22 mouse cellular contexts compared by ENCODE assay signal in the genomic region with DNA sequence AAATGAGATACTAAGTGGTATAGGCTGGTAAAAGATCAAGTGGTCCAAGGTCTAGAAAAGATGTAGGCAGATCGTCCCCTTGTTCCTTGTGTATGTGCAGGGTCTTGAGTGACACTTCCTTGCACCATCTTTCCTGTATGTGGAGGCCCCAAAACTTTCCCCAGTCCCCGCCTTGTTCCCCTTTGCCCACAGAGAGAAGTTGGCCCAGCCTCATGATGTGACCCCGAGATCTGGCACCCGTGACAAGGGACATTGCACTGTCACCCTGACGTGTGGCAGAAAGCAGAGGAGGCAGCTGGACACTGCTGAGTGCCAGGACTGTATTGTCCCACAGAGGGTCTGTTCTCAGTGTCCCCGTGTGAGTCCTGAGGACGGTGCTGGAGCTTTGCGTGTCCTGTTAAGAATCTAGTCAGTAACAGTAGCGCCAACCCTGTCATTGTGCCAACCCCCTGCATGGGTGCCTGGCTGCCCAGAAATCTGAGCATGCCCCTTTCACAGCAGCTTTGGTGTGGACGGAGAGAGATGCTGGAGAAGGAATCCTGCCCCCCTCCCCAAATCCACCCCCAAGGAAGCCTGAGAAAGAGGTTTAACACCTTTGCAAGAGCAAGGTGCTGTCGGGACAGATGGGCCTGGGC. TPM values are rescaled to one million over a fixed set of nuclear protein-coding genes. Genes with fewer than 3 reads are reported as not detected.
A peak's percentile ranks its signal among the peaks of the same experiment; 100 is the strongest.
DNase-seq lines count a peak whose midpoint lies in the region; ATAC-seq and TF ChIP-seq lines count a peak whose summit lies in the region.
"Had no signal": no experiment of that assay in that cellular context is flagged by ENCODE, and none has a peak within 500 bp of the region (broad histone marks: within the 10 kb centered on the region; RNA-seq: fewer than 3 reads in every experiment).

No protein-coding gene starts in this region.

- H3K4me3 ChIP-seq in midbrain, postnatal 0 days (ENCODE audit: low read depth, low read length), result no peak overlapping the region
- H3K4me3 ChIP-seq in midbrain, embryonic 10.5 days, result no peak overlapping the region
- H3K4me3 ChIP-seq in lung, postnatal 0 days (ENCODE audit: low read depth, low read length), result no peak overlapping the region
- H3K4me3 ChIP-seq: embryonic facial prominence, embryonic 15.5 days; hindbrain, embryonic 12.5 days; intestine, embryonic 15.5 days; myocyte had no signal

- no peaks in the 10 kb centered on the region for H3K9me3 ChIP-seq in midbrain, postnatal 0 days (ENCODE audit: low read length)
- no peaks in the 10 kb centered on the region for H3K9me3 ChIP-seq in midbrain, embryonic 10.5 days (replicated peaks)
- H3K9me3 ChIP-seq in lung, postnatal 0 days (ENCODE audit: low read length), result no peaks in the 10 kb centered on the region
- H3K9me3 ChIP-seq: embryonic facial prominence, embryonic 15.5 days; hindbrain, embryonic 12.5 days; intestine, embryonic 15.5 days had no signal

- no peaks in the 10 kb centered on the region for H3K4me1 ChIP-seq in midbrain, postnatal 0 days (ENCODE audit: insufficient read depth, low read length)
- H3K4me1 ChIP-seq in midbrain, embryonic 10.5 days, result no peaks in the 10 kb centered on the region
- H3K4me1 ChIP-seq in lung, postnatal 0 days (ENCODE audit: insufficient read depth, low read depth, low read length), result no peaks in the 10 kb centered on the region
- H3K4me1 ChIP-seq: embryonic facial prominence, embryonic 15.5 days; hindbrain, embryonic 12.5 days; intestine, embryonic 15.5 days had no signal

- peak; percentile 29 to 53 for DNase-seq in cerebellum, postnatal 25 days
- no peak for DNase-seq in cerebellum, adult 9-11 months
- peak; percentile 8 for DNase-seq in midbrain, postnatal 0 days (ENCODE audit: low spot score)
- DNase-seq in midbrain, embryonic 10.5 days (ENCODE audit: low spot score), result no peak
- peak; percentile 8 for DNase-seq in lung, postnatal 0 days (ENCODE audit: low spot score)
- no peak for DNase-seq in left cerebral cortex, postnatal 25 days (ENCODE audit: low spot score in 2 of 2)
- DNase-seq in frontal cortex, postnatal 25 days (ENCODE audit: low spot score in 2 of 2), result no peak
- DNase-seq: thymus, adult 2 months had no signal

- intact Hi-C loops in left cerebral cortex, postnatal 25 days (cut with DNase I), result no loop called here

- 77% methylated on average over 11 of the region's 11 CpGs for WGBS in midbrain, postnatal 0 days
- 87% methylated on average over 11 of the region's 11 CpGs for whole genome bisulfite sequencing in midbrain, embryonic 10.5 days
- 68% methylated on average over 11 of the region's 11 CpGs for WGBS in lung, postnatal 0 days

- H3K4me2 ChIP-seq in midbrain, postnatal 0 days (ENCODE audit: low read depth, low read length, poor library complexity, severe bottlenecking), result no peak overlapping the region
- no peak overlapping the region for H3K4me2 ChIP-seq in lung, postnatal 0 days (replicated peaks; ENCODE audit: low read depth, low read length)
- H3K4me2 ChIP-seq: embryonic facial prominence, embryonic 15.5 days; hindbrain, embryonic 12.5 days; intestine, embryonic 15.5 days had no signal

- no peak for TF ChIP-seq EP300 in lung, postnatal 0 days (IDR thresholded peaks at IDR 0.05)

- ATAC-seq in midbrain, postnatal 0 days (ENCODE audit: low FRiP score), result no peak
- ATAC-seq in lung, postnatal 0 days, result no peak
- peak; percentile 67 for ATAC-seq in megakaryocyte progenitor cell, adult 5-6 weeks (replicated peaks; ENCODE audit: poor library complexity)
- ATAC-seq: intestine, embryonic 15.5 days had no signal

- no peak for TF ChIP-seq CTCF in midbrain, postnatal 0 days (IDR thresholded peaks at IDR 0.05)
- no peak for TF ChIP-seq CTCF in lung, postnatal 0 days (IDR thresholded peaks at IDR 0.05)

- no peak overlapping the region for H3K9ac ChIP-seq in midbrain, postnatal 0 days (replicated peaks; ENCODE audit: low read length, poor library complexity, severe bottlenecking)
- no peak overlapping the region for H3K9ac ChIP-seq in lung, postnatal 0 days (replicated peaks; ENCODE audit: low read depth)
- H3K9ac ChIP-seq: embryonic facial prominence, embryonic 15.5 days; hindbrain, embryonic 12.5 days; intestine, embryonic 15.5 days; liver, embryonic 14.5 days had no signal

- no peak overlapping the region for H3K27ac ChIP-seq in midbrain, postnatal 0 days (ENCODE audit: low read depth, low read length)
- no peak overlapping the region for H3K27ac ChIP-seq in midbrain, embryonic 10.5 days (replicated peaks)
- no peak overlapping the region for H3K27ac ChIP-seq in lung, postnatal 0 days (ENCODE audit: low read length)
- H3K27ac ChIP-seq: embryonic facial prominence, embryonic 15.5 days; hindbrain, embryonic 12.5 days; intestine, embryonic 15.5 days; kidney, postnatal 0 days; liver, embryonic 14.5 days had no signal

- H3K27me3 ChIP-seq in midbrain, postnatal 0 days (ENCODE audit: insufficient read depth, low read length), result no peaks in the 10 kb centered on the region
- no peaks in the 10 kb centered on the region for H3K27me3 ChIP-seq in midbrain, embryonic 10.5 days (ENCODE audit: low read depth, poor library complexity, severe bottlenecking)
- no peaks in the 10 kb centered on the region for H3K27me3 ChIP-seq in lung, postnatal 0 days (replicated peaks; ENCODE audit: insufficient read depth, low read length)
- H3K27me3 ChIP-seq: embryonic facial prominence, embryonic 15.5 days; hindbrain, embryonic 12.5 days; intestine, embryonic 15.5 days had no signal

- no peaks in the 10 kb centered on the region for H3K36me3 ChIP-seq in midbrain, postnatal 0 days (ENCODE audit: insufficient read depth, low read length)
- H3K36me3 ChIP-seq in midbrain, embryonic 10.5 days, result no peaks in the 10 kb centered on the region
- no peaks in the 10 kb centered on the region for H3K36me3 ChIP-seq in lung, postnatal 0 days (ENCODE audit: insufficient read depth, low read length)
- H3K36me3 ChIP-seq: embryonic facial prominence, embryonic 15.5 days; hindbrain, embryonic 12.5 days; intestine, embryonic 15.5 days had no signal

RNA-seq across cellular contexts. Expression of a gene that starts 9.8 kb away (rescaled TPM):
- total RNA-seq in midbrain, postnatal 0 days (2014; rRNA removed), result 0.19 and 0.66 TPM in 2 replicates
- 0.21 TPM in 1 of 2 replicates, not detected in the other for polyA plus RNA-seq in midbrain, postnatal 0 days (2015; fragmentation: Nextera tagmentation; extraction: Ambion mirVana)
- polyA plus RNA-seq in midbrain, embryonic 10.5 days (2016; fragmentation: Nextera tagmentation; extraction: Ambion mirVana), result 0.05 TPM in 1 of 2 replicates, not detected in the other
- polyA plus RNA-seq in lung, postnatal 0 days (2015; fragmentation: Nextera tagmentation; extraction: Ambion mirVana), result 0.55 and 0.84 TPM in 2 replicates
- total RNA-seq in megakaryocyte progenitor cell, adult 5-6 weeks (2015), result 18.9 and 20.7 TPM in 2 replicates
- total RNA-seq in megakaryocyte progenitor cell, adult 5-6 weeks (2017), result 29.4 and 30.0 TPM in 2 replicates
- total RNA-seq in left cerebral cortex, postnatal 25 days (2021), result not detected
- total RNA-seq: layer of hippocampus, postnatal 14 days had no signal
- polyA plus RNA-seq: C2C12; forebrain, embryonic 11.5 days; heart, embryonic 14.5 days; hindbrain, embryonic 12.5 days; limb, embryonic 11.5 days; myocyte; stomach, embryonic 14.5 days had no signal

RNA-seq across cellular contexts. Expression of a gene that starts 35.8 kb away (rescaled TPM):
- total RNA-seq in midbrain, postnatal 0 days (2014; rRNA removed), result not detected in 2 replicates
- polyA plus RNA-seq in midbrain, postnatal 0 days (2015; fragmentation: Nextera tagmentation; extraction: Ambion mirVana), result not detected in 2 replicates
- polyA plus RNA-seq in midbrain, embryonic 10.5 days (2016; fragmentation: Nextera tagmentation; extraction: Ambion mirVana), result not detected in 2 replicates
- polyA plus RNA-seq in lung, postnatal 0 days (2015; fragmentation: Nextera tagmentation; extraction: Ambion mirVana), result 0.55 and 0.56 TPM in 2 replicates
- total RNA-seq in megakaryocyte progenitor cell, adult 5-6 weeks (2015), result 0.59 and 2.3 TPM in 2 replicates
- total RNA-seq in megakaryocyte progenitor cell, adult 5-6 weeks (2017), result 0.30 and 1.7 TPM in 2 replicates
- total RNA-seq in left cerebral cortex, postnatal 25 days (2021), result not detected
- total RNA-seq: ES-E14; layer of hippocampus, postnatal 14 days had no signal
- polyA plus RNA-seq: C2C12; forebrain, embryonic 11.5 days; heart, embryonic 14.5 days; hindbrain, embryonic 12.5 days; kidney, postnatal 0 days; limb, embryonic 11.5 days; myocyte had no signal

RNA-seq across cellular contexts. Expression of a gene that starts 58.0 kb away (rescaled TPM):
- not detected in 2 replicates for total RNA-seq in midbrain, postnatal 0 days (2014; rRNA removed)
- not detected in 2 replicates for polyA plus RNA-seq in midbrain, postnatal 0 days (2015; fragmentation: Nextera tagmentation; extraction: Ambion mirVana)
- polyA plus RNA-seq in midbrain, embryonic 10.5 days (2016; fragmentation: Nextera tagmentation; extraction: Ambion mirVana), result 0.06 TPM in 1 of 2 replicates, not detected in the other
- polyA plus RNA-seq in lung, postnatal 0 days (2015; fragmentation: Nextera tagmentation; extraction: Ambion mirVana), result 1.7 and 1.8 TPM in 2 replicates
- 5.0 and 6.5 TPM in 2 replicates for total RNA-seq in megakaryocyte progenitor cell, adult 5-6 weeks (2015)
- total RNA-seq in megakaryocyte progenitor cell, adult 5-6 weeks (2017), result 6.1 and 9.8 TPM in 2 replicates
- total RNA-seq in left cerebral cortex, postnatal 25 days (2021), result not detected
- total RNA-seq: ES-E14; layer of hippocampus, postnatal 14 days had no signal
- polyA plus RNA-seq: C2C12; forebrain, embryonic 11.5 days; heart, embryonic 14.5 days; limb, embryonic 11.5 days had no signal

Comparison
In these comparisons a context has a peak if more than half of its experiments do, and no peak if none do; other contexts are left out.
1. DNase-seq: peak in cerebellum, postnatal 25 days (2 of 2), midbrain, postnatal 0 days (single experiment) and lung, postnatal 0 days (single experiment); none in cerebellum, adult 9-11 months (single experiment), midbrain, embryonic 10.5 days (single experiment), left cerebral cortex, postnatal 25 days (0 of 2) and frontal cortex, postnatal 25 days (0 of 2).
2. RNA of a gene that starts 9.8 kb away (total RNA-seq): 18.9 to 30.0 TPM in megakaryocyte progenitor cell, adult 5-6 weeks; 0.19 to 0.66 TPM in midbrain, postnatal 0 days and not detected in left cerebral cortex, postnatal 25 days; every median in the first group is over 10 times any median in the second.